Mouse (Mus musculus): ENCODE measurements around the gene Asic5. TPM values are rescaled to one million over a fixed set of nuclear protein-coding genes. Genes with fewer than 3 reads are reported as not detected.

Gene Asic5
- total RNA-seq, 2 experiments from 2014 or later: not detected

DNA sequence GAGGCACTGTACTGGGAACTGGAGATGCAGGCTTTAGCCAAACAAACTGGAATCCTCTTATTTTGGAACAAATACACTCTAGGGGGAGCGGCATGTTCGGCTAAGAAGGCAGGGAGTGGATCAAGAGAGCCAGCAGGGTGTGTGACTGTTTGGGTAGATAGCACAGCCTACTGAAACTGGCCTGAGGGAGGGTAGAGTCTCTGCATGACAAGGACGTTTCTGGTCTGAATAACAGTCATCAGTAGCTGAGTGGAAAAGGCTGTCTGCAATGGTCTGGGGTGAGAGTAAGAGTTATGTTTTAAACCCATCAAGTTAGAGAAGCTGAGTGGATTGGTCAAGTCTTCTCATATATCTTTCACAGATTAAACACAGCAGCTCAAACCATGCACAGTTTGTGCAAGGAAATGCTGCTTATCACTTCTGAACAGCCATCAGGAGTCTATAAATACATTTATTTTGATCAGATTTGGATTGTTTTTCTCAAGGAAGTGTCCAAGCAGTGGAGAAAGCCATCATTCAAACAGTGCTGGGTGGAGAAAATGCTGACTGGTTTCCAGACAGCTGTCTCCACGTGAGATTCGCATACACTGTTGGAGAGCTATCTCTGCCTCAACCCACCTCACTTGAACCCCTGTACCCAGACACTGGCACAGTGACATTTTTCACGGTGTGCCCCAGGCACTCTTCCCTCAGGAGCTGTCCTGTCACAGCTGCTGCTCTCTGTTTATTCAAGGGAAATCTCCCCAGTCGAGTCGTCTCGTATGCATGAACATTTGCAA is 79.5 kb downstream of the Asic5 start:
- ATAC-seq (replicated peaks; ENCODE audit: low FRiP score, low TSS enrichment, poor library complexity, severe bottlenecking): peak; percentile 80

- ATAC-seq (replicated peaks; ENCODE audit: low FRiP score, low TSS enrichment, poor library complexity, severe bottlenecking): no peak
Measured at GRCm38 (mm10) chr3:82067830-82068229, 85.7 kb downstream of the Asic5 start.

Other genes starting within 250 kb of the Asic5 start
- 9.1 and 11.2 TPM in 2 replicates for gene Ctso, start 49.7 kb upstream of the Asic5 start, total RNA-seq (2014; fragmentation: Nextera tagmentation)
- 2.8 and 7.4 TPM in 2 replicates for gene Ctso, start 49.7 kb upstream of the Asic5 start, total RNA-seq (2017)
- not detected in 2 replicates for gene Tdo2, start 6.1 kb upstream of the Asic5 start, total RNA-seq (2014; fragmentation: Nextera tagmentation)
- gene Tdo2, start 6.1 kb upstream of the Asic5 start, total RNA-seq (2017): not detected in 2 replicates
- gene Gucy1b1, start 92.4 kb downstream of the Asic5 start, total RNA-seq (2014; fragmentation: Nextera tagmentation): not detected in 2 replicates
- gene Gucy1b1, start 92.4 kb downstream of the Asic5 start, total RNA-seq (2017): 0.04 and 2.1 TPM in 2 replicates
- gene Gucy1a1, start 163.5 kb downstream of the Asic5 start, total RNA-seq (2014; fragmentation: Nextera tagmentation): 0.32 TPM in 1 of 2 replicates, not detected in the other
- 1.2 and 5.1 TPM in 2 replicates for gene Gucy1a1, start 163.5 kb downstream of the Asic5 start, total RNA-seq (2017)

Data from megakaryocyte-erythroid progenitor cell, adult 5-6 weeks (primary cell).